Mouse (Mus musculus): ENCODE data around the gene Gm10406.
"Not testable (repeated sequence)": the region's sequence is repeated elsewhere in the genome, so short reads cannot be mapped to it uniquely, and the experiment has no call there.

Gm10406 gene

GRCm38 (mm10) chr14:7026781-7027749 is at the start of gene Gm10406:
Gene Gm10406, minus strand, starts transcription at chr14:7027449.
- DNase-seq (ENCODE audit: low spot score in 2 of 2) = peak; percentile 9 to 15

GRCm38 (mm10) chr14:7044870-7045269 is 17.6 kb upstream of the Gm10406 start, which contains the start of gene Gm3685:
Gene Gm3685, minus strand, starts transcription at chr14:7044970.
- DNase-seq (ENCODE audit: low spot score in 2 of 2) = not testable (repeated sequence)

- DNase-seq (ENCODE audit: low spot score in 2 of 2) = peak; percentile 1 to 5
Observed at GRCm38 (mm10) chr14:7026274-7026673, 975 bp downstream of the Gm10406 start.

- not testable (repeated sequence) for DNase-seq (ENCODE audit: low spot score in 2 of 2)
Observed at GRCm38 (mm10) chr14:6973718-6974117, 53.5 kb downstream of the Gm10406 start, which contains the start of gene Gm6356. Gene Gm6356, minus strand, starts transcription at chr14:6973818.
